Mouse (Mus musculus) midbrain, postnatal 0 days (tissue): ENCODE measurements around the gene Myl9. TPM values are rescaled to one million over a fixed set of nuclear protein-coding genes. Genes with fewer than 3 reads are reported as not detected.
A peak's percentile ranks its signal among the peaks of the same experiment; 100 is the strongest.

Experiments used
- ATAC-seq: fragments of 200-750 bp; cut with Nextera tagmentation; 2 replicates; pipeline ENCODE4 v1.8.0; 2017; ENCODE audit warnings: moderate number of reproducible peaks, mild to moderate bottlenecking, moderate TSS enrichment, moderate library complexity; ENCODE audit not compliant: low FRiP score
- DNase-seq: peaks from one replicate; pipeline ENCODE4 v3.0.0-alpha.2; 2015; ENCODE audit warnings: low spot score
- H3K27ac ChIP-seq: fragments of 300-500 bp; sonication (generic); 2 replicates; pipeline ENCODE4 v1.5.1; 2014; ENCODE audit warnings: low read depth, mild to moderate bottlenecking, low read length, mixed read lengths
- H3K27me3 ChIP-seq: fragments of 300-500 bp; sonication (generic); 2 replicates; pipeline ENCODE4 v1.6.1; 2014; ENCODE audit warnings: low read length, control low read depth, mixed read lengths; ENCODE audit not compliant: insufficient read depth
- H3K36me3 ChIP-seq: fragments of 300-500 bp; sonication (generic); 2 replicates; pipeline ENCODE4 v1.6.1; 2014; ENCODE audit warnings: low read length, control low read depth, mixed read lengths; ENCODE audit not compliant: insufficient read depth
- H3K4me1 ChIP-seq: fragments of 300-500 bp; sonication (generic); 2 replicates; pipeline ENCODE4 v1.6.1; 2014; ENCODE audit warnings: mild to moderate bottlenecking, control low read depth, antibody characterized with exemption, low read length, mixed read lengths; ENCODE audit not compliant: insufficient read depth
- H3K4me2 ChIP-seq: fragments of 300-500 bp; sonication (generic); 2 replicates; pipeline ENCODE4 v1.6.1; 2014; ENCODE audit warnings: low read depth, mild to moderate bottlenecking, low read length, mixed read lengths; ENCODE audit not compliant: poor library complexity, severe bottlenecking
- H3K4me3 ChIP-seq: fragments of 300-500 bp; sonication (generic); 2 replicates; pipeline ENCODE4 v1.5.1; 2014; ENCODE audit warnings: low read depth, mild to moderate bottlenecking, low read length, moderate library complexity
- H3K9ac ChIP-seq: fragments of 300-500 bp; sonication (generic); replicated peaks from 2 replicates; pipeline ENCODE4 v1.6.1; 2014; ENCODE audit warnings: mild to moderate bottlenecking, low read length, moderate library complexity, mixed read lengths; ENCODE audit not compliant: poor library complexity, severe bottlenecking
- H3K9me3 ChIP-seq: fragments of 300-500 bp; sonication (generic); 2 replicates; pipeline ENCODE4 v1.6.1; 2016; ENCODE audit warnings: low read length, control low read depth
- CTCF ChIP-seq: IDR thresholded peaks from 2 replicates; pipeline ENCODE4 v1.5.1; 2016; ENCODE audit warnings: antibody characterized with exemption, mild to moderate bottlenecking
- WGBS: fragments of 180-500 bp; shearing (Covaris S2); extraction: QIAGEN DNeasy Blood & Tissue Kit; methylation state at CpG from one replicate; pipeline ENCODE4 v1.1.7; 2014; 5-methylcytosine and 5-hydroxymethylcytosine counted together
- polyA plus RNA-seq: library from polyadenylated mRNA; unstranded; fragments of >200 nt; fragmentation: Nextera tagmentation; extraction: Ambion mirVana; gene quantifications from 2 replicates; pipeline ENCODE4 v1.2.1, GENCODE M21; 2015
- total RNA-seq: library from RNA; depleted of rRNA; stranded (reverse); fragments of >200 nt; gene quantifications from 2 replicates; pipeline ENCODE4 v1.2.3, GENCODE M21; 2014

Myl9 gene
- total and polyA plus RNA-seq, 2 experiments from 2014 or later = 30.7 to 33.8 TPM

DNA sequence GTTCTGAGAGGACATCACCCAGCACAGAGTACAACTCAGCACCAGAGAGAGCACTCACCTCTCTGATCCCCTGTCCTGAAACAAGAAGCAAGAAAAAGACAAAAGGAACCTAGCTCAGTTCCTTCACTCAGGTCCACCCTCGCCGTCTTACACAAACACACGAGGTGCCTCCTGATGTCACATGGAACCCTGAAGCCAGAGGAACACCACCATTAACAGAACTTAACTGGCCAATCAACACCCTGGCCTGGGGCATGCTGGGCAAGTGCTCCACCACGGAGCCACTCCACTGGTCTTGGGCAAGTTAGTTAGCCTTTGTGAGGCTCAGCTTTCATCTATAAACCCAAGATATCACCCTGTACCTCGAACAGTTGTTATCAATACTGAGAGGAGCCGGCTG lies 31.7 kb downstream of the Myl9 start:
- Histone ChIP-seq H3K27me3 (no peaks in the 10 kb centered on the region), H3K27ac (no peak overlapping the region), H3K9me3 (no peaks in the 10 kb centered on the region), H3K4me1 (no peaks in the 10 kb centered on the region), H3K4me3 (no peak overlapping the region), H3K4me2 (no peak overlapping the region), H3K36me3 (no peaks in the 10 kb centered on the region), H3K9ac (no peak overlapping the region)
- no peak for DNase-seq
- 76% methylated on average over 6 of the region's 6 CpGs for WGBS
- TF ChIP-seq CTCF = no peak
- no peak for ATAC-seq

DNA sequence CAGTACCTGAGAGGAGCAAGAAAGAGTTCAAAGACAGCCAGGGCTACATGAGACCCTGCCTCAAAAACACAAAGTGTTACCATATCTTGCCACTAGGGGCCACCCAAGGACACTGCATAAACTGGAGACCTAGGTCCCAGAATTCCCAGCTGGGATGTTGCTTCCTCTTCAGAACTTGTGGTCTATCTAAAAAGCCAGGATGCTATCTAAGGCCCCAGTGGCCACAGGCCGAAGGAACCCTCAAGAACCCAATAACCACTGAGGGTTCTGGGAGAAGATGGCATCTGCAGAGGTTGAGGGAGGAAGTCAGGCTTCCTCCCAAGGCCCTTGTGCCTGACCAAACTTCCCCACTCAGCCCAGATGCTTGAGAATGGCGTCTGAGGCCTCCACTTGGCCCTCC lies 34.4 kb downstream of the Myl9 start:
- 52% methylated on average over 2 of the region's 2 CpGs for WGBS
- Histone ChIP-seq H3K9ac (no peak overlapping the region), H3K4me3 (no peak overlapping the region), H3K36me3 (no peaks in the 10 kb centered on the region), H3K9me3 (no peaks in the 10 kb centered on the region), H3K27ac (no peak overlapping the region), H3K4me2 (no peak overlapping the region), H3K27me3 (no peaks in the 10 kb centered on the region), H3K4me1 (no peaks in the 10 kb centered on the region)
- DNase-seq = peak; percentile 86
- peak; percentile 91 for TF ChIP-seq CTCF
- no peak for ATAC-seq

DNA sequence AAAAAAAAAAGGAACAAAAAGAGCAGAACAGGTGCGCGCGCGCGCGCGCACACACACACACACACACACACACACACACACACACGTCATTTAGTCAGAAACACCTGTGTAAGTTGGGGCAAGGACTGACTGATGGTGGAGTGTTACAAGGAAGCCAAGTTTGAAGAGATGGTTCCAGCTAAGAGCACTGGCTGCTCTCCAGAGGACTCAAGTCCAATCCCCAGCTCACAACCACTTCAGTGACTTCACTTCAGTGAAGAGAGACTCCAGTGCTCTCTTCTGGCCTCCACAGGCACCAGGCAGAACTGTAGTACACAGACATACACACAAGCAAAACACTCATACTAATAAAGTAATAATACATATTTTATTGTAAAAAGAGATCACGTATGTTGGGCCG lies 35.5 kb downstream of the Myl9 start:
- WGBS = 97% methylated on average over 10 of the region's 10 CpGs
- Histone ChIP-seq H3K27ac (no peak overlapping the region), H3K4me1 (no peaks in the 10 kb centered on the region), H3K9me3 (no peaks in the 10 kb centered on the region), H3K27me3 (no peaks in the 10 kb centered on the region), H3K4me3 (no peak overlapping the region), H3K4me2 (no peak overlapping the region), H3K9ac (no peak overlapping the region), H3K36me3 (no peaks in the 10 kb centered on the region)
- ATAC-seq = no peak
- no peak for TF ChIP-seq CTCF
- no peak for DNase-seq

DNA sequence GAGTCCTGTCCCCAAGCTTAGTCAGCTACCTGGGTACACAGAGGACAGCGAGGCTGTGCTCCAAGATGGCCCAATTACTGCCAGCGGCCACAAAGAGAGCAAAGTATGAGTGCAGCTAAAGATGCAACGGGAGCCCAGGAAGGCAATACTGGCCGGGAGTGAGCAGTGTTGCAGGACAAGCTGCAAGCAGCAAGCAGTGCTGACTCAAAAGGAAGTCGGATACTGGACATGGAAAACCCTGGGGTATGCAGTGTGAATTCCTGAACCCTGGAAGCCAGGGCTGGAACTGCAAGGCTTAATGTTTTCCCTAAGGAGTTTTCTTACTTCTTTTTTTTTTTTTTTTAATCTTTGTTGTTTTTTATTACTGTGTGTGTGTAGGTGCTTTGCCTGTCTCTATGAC lies 36.3 kb downstream of the Myl9 start:
- no peaks in the 10 kb centered on the region for H3K27me3 ChIP-seq
- no peak overlapping the region for H3K27ac ChIP-seq
- H3K9me3 ChIP-seq = no peaks in the 10 kb centered on the region
- DNase-seq = no peak
- H3K36me3 ChIP-seq = no peaks in the 10 kb centered on the region
- no peaks in the 10 kb centered on the region for H3K4me1 ChIP-seq
- no peak overlapping the region for H3K4me2 ChIP-seq
- no peak for ATAC-seq
- TF ChIP-seq CTCF = no peak
- WGBS = 64% methylated on average over 5 of the region's 5 CpGs
- no peak overlapping the region for H3K4me3 ChIP-seq
- no peak overlapping the region for H3K9ac ChIP-seq

DNA sequence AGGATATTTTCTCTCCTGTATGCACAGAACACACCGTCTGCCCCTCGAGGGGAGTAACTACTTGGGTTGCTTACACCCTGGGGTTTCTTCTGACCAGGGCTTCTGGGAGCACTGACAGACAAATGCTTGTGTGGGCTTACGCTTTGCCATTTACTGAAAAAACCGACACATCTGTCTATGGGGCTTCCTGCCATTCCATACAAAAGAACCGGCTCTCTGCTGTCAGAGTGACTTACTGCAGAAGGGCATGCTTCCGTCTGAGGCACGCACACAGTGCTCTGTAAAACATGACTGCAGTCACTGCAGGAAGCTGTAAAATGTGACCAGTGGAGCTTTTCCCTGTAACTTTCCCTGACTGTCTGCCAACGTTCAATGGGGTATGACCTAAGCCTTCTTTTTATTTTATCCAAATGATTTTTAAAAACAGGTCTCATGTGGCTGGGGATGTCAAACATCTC lies 39.2 kb downstream of the Myl9 start:
- DNase-seq (peak; percentile 11), ATAC-seq (no peak)
- Histone ChIP-seq H3K4me1 (no peaks in the 10 kb centered on the region), H3K27me3 (no peaks in the 10 kb centered on the region), H3K4me3 (no peak overlapping the region), H3K27ac (no peak overlapping the region), H3K4me2 (no peak overlapping the region), H3K9ac (no peak overlapping the region), H3K9me3 (no peaks in the 10 kb centered on the region), H3K36me3 (no peaks in the 10 kb centered on the region)
- WGBS = 9% methylated on average over 8 of the region's 8 CpGs
- TF ChIP-seq CTCF = no peak

DNA sequence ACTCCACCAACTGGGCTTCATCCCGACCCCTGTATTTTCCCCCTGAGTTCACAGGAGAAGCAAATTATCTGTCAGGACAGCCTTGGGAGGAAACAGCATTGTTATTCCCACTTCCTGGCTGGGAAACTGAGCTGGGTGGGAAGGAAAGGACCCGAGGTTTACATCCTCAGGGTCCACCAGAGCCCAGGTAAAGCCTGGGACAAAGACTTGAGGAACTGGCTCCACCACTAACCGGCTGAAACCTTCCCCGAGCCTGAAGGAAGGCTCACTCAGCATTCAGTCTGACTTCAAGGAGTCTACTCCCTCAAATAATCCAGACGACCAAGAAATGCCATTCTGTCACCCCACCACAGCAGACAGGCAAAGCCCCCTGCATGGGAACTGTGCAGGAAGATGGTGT lies 39.7 kb downstream of the Myl9 start:
- no peak for TF ChIP-seq CTCF
- no peak overlapping the region for H3K27ac ChIP-seq
- no peak overlapping the region for H3K4me3 ChIP-seq
- H3K9me3 ChIP-seq = no peaks in the 10 kb centered on the region
- H3K27me3 ChIP-seq = no peaks in the 10 kb centered on the region
- DNase-seq (no peak), ATAC-seq (no peak)
- no peak overlapping the region for H3K4me2 ChIP-seq
- WGBS = 34% methylated on average over 5 of the region's 5 CpGs
- no peak overlapping the region for H3K9ac ChIP-seq
- no peaks in the 10 kb centered on the region for H3K36me3 ChIP-seq
- H3K4me1 ChIP-seq = no peaks in the 10 kb centered on the region
